Mouse (Mus musculus): ENCODE measurements around the gene Tmem150a.

Tmem150a gene

GRCm38 (mm10) chr6:72405356-72405755 lies 50.1 kb downstream of the Tmem150a start:
- no peak for DNase-seq

GRCm38 (mm10) chr6:72407119-72407518 lies 51.9 kb downstream of the Tmem150a start:
- DNase-seq = peak; percentile 91 to 92
